Mouse (Mus musculus) olfactory bulb, adult 2 months (tissue): ENCODE data around the gene 1700029I15Rik.

Experiments
- CTCF ChIP-seq: fragments of 200-500 bp; IDR thresholded peaks from 2 replicates; pipeline ENCODE4 v1.5.1; 2012; ENCODE audit warnings: low read depth, mild to moderate bottlenecking, low read length, moderate library complexity; ENCODE audit not compliant: insufficient read depth
- POLR2A ChIP-seq: fragments of 200-500 bp; IDR thresholded peaks from 2 replicates; pipeline ENCODE4 v1.6.1; 2012; ENCODE audit warnings: mild to moderate bottlenecking, low read depth, low read length, moderate library complexity; ENCODE audit not compliant: insufficient read depth

- TF ChIP-seq POLR2A (no peak), CTCF (no peak)
These were observed 2.4 kb upstream of the 1700029I15Rik start for GRCm38 (mm10) chr2:92379783-92380494.
